Mouse (Mus musculus): ENCODE data around the gene Asf1b. TPM values are rescaled to one million over a fixed set of nuclear protein-coding genes. Genes with fewer than 3 reads are reported as not detected.

Asf1b gene
- polyA plus RNA-seq, 1 experiment = 3.3 TPM

DNA sequence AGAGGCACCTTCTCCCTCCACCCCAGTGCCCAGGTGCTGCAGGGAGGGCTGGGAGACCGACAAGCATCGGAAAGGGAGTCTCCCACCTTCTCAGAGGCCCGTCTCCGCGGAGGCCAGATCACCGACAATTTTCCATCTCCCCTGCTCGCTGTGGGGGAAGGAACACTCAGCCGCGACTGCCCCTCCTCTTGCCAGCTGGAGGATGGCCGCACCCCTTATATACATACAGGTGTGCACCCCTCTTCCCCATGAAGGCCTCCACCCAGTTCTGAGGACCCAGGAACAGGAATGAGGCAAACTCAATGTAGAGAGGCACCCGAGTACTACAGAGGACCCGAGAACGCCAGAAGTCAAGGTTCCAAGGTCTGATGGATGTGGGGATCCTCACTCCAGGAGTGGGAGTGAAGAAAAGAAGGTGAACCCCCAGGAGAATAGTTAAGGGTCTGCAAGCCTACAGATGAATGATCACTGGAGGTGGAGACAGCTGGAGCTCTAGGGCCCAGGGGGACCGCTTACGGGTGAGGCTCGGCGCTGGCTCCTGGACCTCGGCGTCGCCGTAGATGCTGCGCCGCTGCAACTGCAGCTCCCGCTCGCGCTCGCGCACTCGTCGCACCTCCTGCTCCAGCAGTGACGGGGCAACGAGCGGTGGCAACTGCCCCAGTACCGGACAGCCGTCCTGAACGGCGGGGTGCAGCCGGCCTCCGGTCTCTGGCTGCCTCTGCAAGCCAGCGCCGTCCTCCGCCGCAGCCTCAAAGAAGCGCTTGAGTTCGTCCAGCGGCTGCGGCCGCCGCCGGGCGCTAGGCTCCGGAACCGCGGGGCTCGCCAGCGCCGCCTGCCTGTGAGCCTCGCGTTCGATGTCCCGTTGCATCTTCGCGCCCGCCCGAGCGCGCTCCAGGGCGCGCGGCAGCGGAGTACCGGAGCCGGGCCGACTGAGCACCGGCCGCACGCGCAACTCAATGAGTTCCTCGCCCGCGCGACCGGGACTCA lies 55.6 kb downstream of the Asf1b start:
- Histone ChIP-seq H3K4me3 (ENCODE audit: insufficient read depth, low read depth, low read length) (peak overlapping the region; percentile 61), H3K4me1 (ENCODE audit: control insufficient read depth, insufficient read depth, insufficient read length, low read length) (peaks cover 13% of the 10 kb centered on the region), H3K27ac (replicated peaks; ENCODE audit: low read depth, low read length) (no peak overlapping the region)

- no peak within 1 kb of the TSS for H3K27ac ChIP-seq (replicated peaks; ENCODE audit: low read depth, low read length)
These were observed 56.6 kb downstream of the Asf1b start, which contains the start of gene 2210011C24Rik for GRCm38 (mm10) chr8:84011705-84012498. TSS of gene 2210011C24Rik (minus strand) at chr8:84012171.

DNA sequence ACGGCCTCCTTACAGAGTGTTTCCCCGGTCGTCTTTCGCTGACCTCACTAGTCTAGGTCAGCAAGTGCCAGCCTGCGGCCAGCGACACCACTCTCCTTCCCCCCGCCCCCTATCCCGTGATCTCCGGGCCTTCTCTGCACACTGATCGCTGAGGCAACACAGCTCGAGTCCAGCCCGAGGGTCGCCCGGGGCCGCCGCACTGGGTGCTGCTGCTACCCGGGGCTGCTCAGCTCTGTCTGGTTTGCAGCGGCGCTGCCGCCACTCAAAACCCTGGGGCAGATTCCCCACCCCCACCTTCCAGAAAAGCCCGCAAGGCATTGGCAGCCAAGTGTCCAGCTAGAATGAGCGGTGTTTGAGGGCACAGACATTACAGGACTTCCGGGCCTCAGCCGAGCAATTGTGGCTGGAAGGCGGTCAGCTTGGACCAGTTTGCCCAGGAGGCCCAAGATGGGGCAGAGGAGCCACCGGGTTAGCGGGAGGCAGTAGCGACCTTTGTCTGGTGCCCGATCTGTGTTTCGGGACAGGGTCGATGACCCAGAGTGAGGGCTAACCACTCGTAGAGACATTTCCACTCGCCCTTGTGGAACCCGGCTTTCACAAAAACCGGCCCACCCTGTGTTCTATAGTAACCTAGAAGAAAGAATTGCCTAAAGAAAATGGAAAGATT lies 57.3 kb downstream of the Asf1b start:
- H3K4me3 ChIP-seq (ENCODE audit: insufficient read depth, low read depth, low read length) = no peak overlapping the region; the same call in 1 of the 2 replicates
- H3K4me1 ChIP-seq (ENCODE audit: control insufficient read depth, insufficient read depth, insufficient read length, low read length) = peaks cover 13% of the 10 kb centered on the region
- no peak overlapping the region for H3K27ac ChIP-seq (replicated peaks; ENCODE audit: low read depth, low read length)

More at GRCm38 (mm10) chr8:84011705-84012498, 56.6 kb downstream of the Asf1b start, which contains the start of gene 2210011C24Rik:
- Histone ChIP-seq H3K4me1 (ENCODE audit: control insufficient read depth, insufficient read depth, insufficient read length, low read length) (peaks cover 13% of the 10 kb centered on the region), H3K4me3 (ENCODE audit: insufficient read depth, low read depth, low read length) (peak within 1 kb of the TSS; percentile 61)

DNA sequence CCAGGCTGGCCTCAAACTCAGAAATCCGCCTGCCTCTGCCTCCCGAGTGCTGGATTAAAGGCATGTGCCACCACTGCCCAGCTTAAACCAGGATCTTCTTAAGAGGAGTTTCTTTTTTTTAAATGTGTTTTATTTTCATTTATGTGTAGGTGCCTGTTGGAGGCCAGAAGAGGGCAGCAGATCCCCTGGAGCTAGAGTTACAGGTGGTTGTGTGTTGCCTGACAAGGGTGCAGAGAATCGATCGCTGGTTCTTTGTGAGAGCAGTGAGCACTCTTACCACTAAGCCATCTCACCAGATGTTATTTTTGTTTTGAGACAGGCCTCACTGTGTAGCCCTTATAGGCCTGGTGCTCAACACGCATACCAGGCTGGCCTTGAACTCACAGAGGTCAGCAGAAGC lies 60.5 kb downstream of the Asf1b start:
- Histone ChIP-seq H3K4me1 (ENCODE audit: control insufficient read depth, insufficient read depth, insufficient read length, low read length) (peaks cover 7% of the 10 kb centered on the region; the same call in 1 of the 2 replicates), H3K4me3 (ENCODE audit: insufficient read depth, low read depth, low read length) (no peak overlapping the region), H3K27ac (replicated peaks; ENCODE audit: low read depth, low read length) (no peak overlapping the region)

- H3K27ac ChIP-seq (replicated peaks; ENCODE audit: low read depth, low read length) = no peak overlapping the region
- peaks cover 4% of the 10 kb centered on the region; the same call in 1 of the 2 replicates for H3K4me1 ChIP-seq (ENCODE audit: control insufficient read depth, insufficient read depth, insufficient read length, low read length)
- H3K4me3 ChIP-seq (ENCODE audit: insufficient read depth, low read depth, low read length) = no peak overlapping the region
These were observed 64.4 kb downstream of the Asf1b start for GRCm38 (mm10) chr8:84019738-84020137.

Other genes starting within 250 kb of the Asf1b start
- gene Ddx39, start 240.3 kb upstream of the Asf1b start, polyA plus RNA-seq (2012; ENCODE audit: insufficient read depth, insufficient read length, missing spikeins) = 7.7 and 14.1 TPM in 2 replicates
- 30.1 and 34.2 TPM in 2 replicates for gene Adgre5, start 214.2 kb upstream of the Asf1b start, polyA plus RNA-seq (2012; ENCODE audit: insufficient read depth, insufficient read length, missing spikeins)
- gene Adgrl1, start 55.4 kb upstream of the Asf1b start, polyA plus RNA-seq (2012; ENCODE audit: insufficient read depth, insufficient read length, missing spikeins) = 1.5 and 1.6 TPM in 2 replicates
- gene Gm10644, start 302 bp upstream of the Asf1b start, polyA plus RNA-seq (2012; ENCODE audit: insufficient read depth, insufficient read length, missing spikeins) = 0.79 and 0.99 TPM in 2 replicates
- gene Prkaca, start 17.5 kb downstream of the Asf1b start, polyA plus RNA-seq (2012; ENCODE audit: insufficient read depth, insufficient read length, missing spikeins) = 270 and 332 TPM in 2 replicates
- 12.0 and 12.4 TPM in 2 replicates for gene Samd1, start 42.2 kb downstream of the Asf1b start, polyA plus RNA-seq (2012; ENCODE audit: insufficient read depth, insufficient read length, missing spikeins)
- gene 1700067K01Rik, start 46.0 kb downstream of the Asf1b start, polyA plus RNA-seq (2012; ENCODE audit: insufficient read depth, insufficient read length, missing spikeins) = not detected in 2 replicates
- not detected in 2 replicates for gene 2210011C24Rik, start 56.7 kb downstream of the Asf1b start, polyA plus RNA-seq (2012; ENCODE audit: insufficient read depth, insufficient read length, missing spikeins)
- gene Palm3, start 66.0 kb downstream of the Asf1b start, polyA plus RNA-seq (2012; ENCODE audit: insufficient read depth, insufficient read length, missing spikeins) = not detected in 2 replicates
- gene Il27ra, start 87.1 kb downstream of the Asf1b start, polyA plus RNA-seq (2012; ENCODE audit: insufficient read depth, insufficient read length, missing spikeins) = not detected in 2 replicates
- not detected in 2 replicates for gene Rln3, start 89.5 kb downstream of the Asf1b start, polyA plus RNA-seq (2012; ENCODE audit: insufficient read depth, insufficient read length, missing spikeins)
- 1.7 and 2.2 TPM in 2 replicates for gene Gm10643, start 109.6 kb downstream of the Asf1b start, polyA plus RNA-seq (2012; ENCODE audit: insufficient read depth, insufficient read length, missing spikeins)
- 2.7 and 3.1 TPM in 2 replicates for gene Rfx1, start 111.3 kb downstream of the Asf1b start, polyA plus RNA-seq (2012; ENCODE audit: insufficient read depth, insufficient read length, missing spikeins)
- gene Dcaf15, start 149.3 kb downstream of the Asf1b start, polyA plus RNA-seq (2012; ENCODE audit: insufficient read depth, insufficient read length, missing spikeins) = 3.9 TPM in 2 replicates
- gene Podnl1, start 170.5 kb downstream of the Asf1b start, polyA plus RNA-seq (2012; ENCODE audit: insufficient read depth, insufficient read length, missing spikeins) = not detected in 2 replicates
- gene Cc2d1a, start 192.4 kb downstream of the Asf1b start, polyA plus RNA-seq (2012; ENCODE audit: insufficient read depth, insufficient read length, missing spikeins) = 6.8 and 7.1 TPM in 2 replicates
- 0.79 TPM in 1 of 2 replicates, not detected in the other for gene 4930432K21Rik, start 192.5 kb downstream of the Asf1b start, polyA plus RNA-seq (2012; ENCODE audit: insufficient read depth, insufficient read length, missing spikeins)
- not detected in 2 replicates for gene Nanos3, start 229.7 kb downstream of the Asf1b start, polyA plus RNA-seq (2012; ENCODE audit: insufficient read depth, insufficient read length, missing spikeins)